Mouse (Mus musculus): ENCODE results near the gene Mup11. TPM values are rescaled to one million over a fixed set of nuclear protein-coding genes. Genes with fewer than 3 reads are reported as not detected.
"Not testable (repeated sequence)": the region's sequence is repeated elsewhere in the genome, so short reads cannot be mapped to it uniquely, and the experiment has no call there.

The Mup11 gene
- not detected in 2 replicates for polyA plus RNA-seq (2014; fragmentation: Nextera tagmentation; extraction: Ambion mirVana)

DNA sequence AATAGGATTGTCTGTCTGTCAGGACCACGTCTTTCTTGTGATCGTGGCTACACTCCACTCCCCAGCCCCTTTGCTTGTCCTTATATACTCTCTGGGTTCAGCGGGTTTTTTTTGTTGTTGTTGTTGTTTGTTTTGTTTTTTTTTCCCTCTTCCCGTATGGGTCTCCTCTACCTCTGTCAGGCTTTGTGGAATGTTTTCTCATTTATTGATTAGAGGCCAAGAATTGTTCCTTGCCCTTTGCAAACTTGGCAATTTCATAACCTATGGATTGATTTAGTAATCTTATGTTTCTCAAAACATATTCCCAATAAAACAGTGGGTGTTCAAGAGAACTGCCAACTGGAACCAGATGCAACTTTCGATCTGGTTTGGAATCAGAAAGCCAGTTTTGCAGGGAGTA is at the start of gene Mup11:
Gene Mup11 (minus strand): TSS at position 101 of the 400 bp plus-strand sequence.
- 83% methylated on average over 3 of the region's 5 CpGs for WGBS
- not testable (repeated sequence) for H3K9ac ChIP-seq (ENCODE audit: low read depth, low read length); ATAC-seq (ENCODE audit: low FRiP score)

More for the DNA sequence above, at the start of gene Mup11:
- not testable (repeated sequence) for H3K27ac ChIP-seq (ENCODE audit: low read depth, low read length); H3K4me2 ChIP-seq (replicated peaks; ENCODE audit: low read depth, low read length); DNase-seq (ENCODE audit: low spot score); H3K36me3 ChIP-seq (ENCODE audit: control insufficient read depth, insufficient read depth, low read length); H3K4me1 ChIP-seq (replicated peaks; ENCODE audit: control insufficient read depth, insufficient read depth, low read length); H3K9me3 ChIP-seq (ENCODE audit: control insufficient read depth, low read length); H3K27me3 ChIP-seq (ENCODE audit: control insufficient read depth, insufficient read depth, low read length); H3K4me3 ChIP-seq (ENCODE audit: low read depth, low read length)

Other genes starting within 250 kb of the Mup11 start
- gene Mup9, start 240.5 kb downstream of the Mup11 start, polyA plus RNA-seq (2014; fragmentation: Nextera tagmentation; extraction: Ambion mirVana) = 2.6 TPM in 1 of 2 replicates, not detected in the other
- not detected in 2 replicates for gene Mup1, start 160.5 kb downstream of the Mup11 start, polyA plus RNA-seq (2014; fragmentation: Nextera tagmentation; extraction: Ambion mirVana)
- gene Mup10, start 80.2 kb downstream of the Mup11 start, polyA plus RNA-seq (2014; fragmentation: Nextera tagmentation; extraction: Ambion mirVana) = 0.37 TPM in 1 of 2 replicates, not detected in the other
- gene Mup12, start 78.9 kb upstream of the Mup11 start, polyA plus RNA-seq (2014; fragmentation: Nextera tagmentation; extraction: Ambion mirVana) = not detected in 2 replicates
- not detected in 2 replicates for gene Mup22, start 159.1 kb upstream of the Mup11 start, polyA plus RNA-seq (2014; fragmentation: Nextera tagmentation; extraction: Ambion mirVana)

All from hindbrain, embryonic 11.5 days (tissue).